Mouse (Mus musculus) kidney, embryonic 16.5 days (tissue): Measurements from ENCODE around the gene Ces5a. TPM values are rescaled to one million over a fixed set of nuclear protein-coding genes. Genes with fewer than 3 reads are reported as not detected.

ENCODE experiments used
- polyA plus RNA-seq: library from polyadenylated mRNA; unstranded; fragments of >200 nt; fragmentation: Nextera tagmentation; extraction: Ambion mirVana; gene quantifications from 2 replicates; pipeline ENCODE4 v1.2.1, GENCODE M21; 2015

Gene Ces5a
- polyA plus RNA-seq, 1 experiment from 2014 or later, result 0.07 TPM

Other genes starting within 250 kb of the Ces5a start
- gene Ces1g, start 198.5 kb downstream of the Ces5a start, polyA plus RNA-seq, result 0.06 TPM in 1 of 2 replicates, not detected in the other
- gene Ces1h, start 156.1 kb downstream of the Ces5a start, polyA plus RNA-seq, result not detected in 2 replicates